Mouse (Mus musculus) C2C12 (cell line): Measurements from ENCODE around the gene Ppp3r1. TPM values are rescaled to one million over a fixed set of nuclear protein-coding genes. Genes with fewer than 3 reads are reported as not detected.
"Not testable (repeated sequence)": the region's sequence is repeated elsewhere in the genome, so short reads cannot be mapped to it uniquely, and the experiment has no call there.

ENCODE experiments used
- H3K27me3 ChIP-seq: one replicate; pipeline ENCODE4 v1.6.1; 2011; ENCODE audit not compliant: control insufficient read depth, insufficient read depth, insufficient read length
- H3K36me3 ChIP-seq: one replicate; pipeline ENCODE4 v1.6.1; 2011; ENCODE audit not compliant: control insufficient read depth, insufficient read depth
- H3K4me3 ChIP-seq: one replicate; pipeline ENCODE4 v1.5.1; 2011; ENCODE audit warnings: mild to moderate bottlenecking, control low read depth; ENCODE audit not compliant: poor library complexity, insufficient read depth, severe bottlenecking
- H3K79me2 ChIP-seq: one replicate; pipeline ENCODE4 v1.6.1; 2011; ENCODE audit not compliant: control insufficient read depth, insufficient read depth
- H3K79me3 ChIP-seq: one replicate; pipeline ENCODE4 v1.6.1; 2011; ENCODE audit warnings: low read depth, control low read depth
- H3ac ChIP-seq: one replicate; pipeline ENCODE3; 2011; ENCODE audit warnings: low read depth; ENCODE audit not compliant: control insufficient read depth, insufficient read length
- CEBPB ChIP-seq: IDR thresholded peaks from one replicate; pipeline ENCODE4 v1.6.1; 2011; ENCODE audit warnings: low read depth, mild to moderate bottlenecking, control low read depth, moderate library complexity
- CTCF ChIP-seq: IDR thresholded peaks from one replicate; pipeline ENCODE4 v1.5.1; 2011; ENCODE audit not compliant: control insufficient read depth, insufficient read depth, insufficient read length
- FOSL1 ChIP-seq: IDR thresholded peaks from one replicate; pipeline ENCODE4 v1.8.0; 2011; ENCODE audit warnings: mild to moderate bottlenecking, low read length; ENCODE audit not compliant: poor library complexity, insufficient read depth, severe bottlenecking
- MAX ChIP-seq: IDR thresholded peaks from one replicate; pipeline ENCODE4 v1.6.1; 2011; ENCODE audit warnings: mild to moderate bottlenecking, control low read depth
- MYOD1 ChIP-seq: IDR thresholded peaks from one replicate; pipeline ENCODE4 v1.6.1; 2011; ENCODE audit warnings: low read depth; ENCODE audit not compliant: control insufficient read depth, insufficient read length
- MYOG ChIP-seq: IDR thresholded peaks from one replicate; pipeline ENCODE4 v1.6.1; 2011; ENCODE audit not compliant: control insufficient read depth, insufficient read length; ENCODE audit errors: extremely low read depth
- USF1 ChIP-seq: IDR thresholded peaks from one replicate; pipeline ENCODE4 v1.6.1; 2011; ENCODE audit warnings: low read depth, mild to moderate bottlenecking, control low read depth, moderate library complexity
- polyA plus RNA-seq: library from polyadenylated mRNA; unstranded; fragments of >200 nt; fragmentation: generic; extraction: Trizol; gene quantifications from one replicate; pipeline ENCODE4 v1.2.1, GENCODE M21; 2012; ENCODE audit warnings: missing spikeins

Gene Ppp3r1
- polyA plus RNA-seq, 1 experiment = 34.6 TPM

DNA sequence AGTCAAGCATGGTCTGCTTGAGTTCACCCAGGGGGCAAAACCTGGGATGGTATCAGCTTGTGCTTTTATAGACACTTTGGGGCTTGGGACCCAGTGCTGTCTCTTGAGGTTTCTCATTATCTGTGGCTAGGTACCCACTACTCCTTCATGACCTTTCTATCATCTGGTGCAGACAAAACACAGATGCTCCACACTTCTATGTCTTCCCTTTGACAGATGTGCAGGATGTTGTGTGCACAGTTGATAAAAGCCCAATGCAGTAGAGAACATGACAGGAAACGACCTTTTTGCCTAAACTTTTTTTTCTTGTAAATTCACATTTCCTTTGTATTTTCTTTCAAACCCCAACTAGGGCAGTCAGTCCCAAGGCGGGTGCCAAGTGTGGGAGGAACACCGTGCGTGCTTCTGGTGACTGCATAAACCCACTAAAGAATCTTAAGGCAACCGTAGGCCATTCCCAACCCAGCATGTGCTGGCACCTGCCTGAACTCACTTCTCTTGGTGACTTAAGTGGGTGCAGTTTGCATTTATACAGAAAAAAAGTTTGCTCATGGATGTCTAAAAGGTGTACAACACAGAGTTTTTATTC, 77.5 kb downstream of the Ppp3r1 start:
- H3K79me2 ChIP-seq = no peaks in the 10 kb centered on the region
- H3K79me3 ChIP-seq = no peaks in the 10 kb centered on the region
- no peak overlapping the region for H3ac ChIP-seq
- TF ChIP-seq CEBPB (no peak), USF1 (no peak), CTCF (no peak), MYOG (no peak), MYOD1 (no peak), MAX (no peak), FOSL1 (no peak)
- H3K4me3 ChIP-seq = no peak overlapping the region
- peaks cover 9% of the 10 kb centered on the region for H3K36me3 ChIP-seq
- H3K27me3 ChIP-seq = no peaks in the 10 kb centered on the region

DNA sequence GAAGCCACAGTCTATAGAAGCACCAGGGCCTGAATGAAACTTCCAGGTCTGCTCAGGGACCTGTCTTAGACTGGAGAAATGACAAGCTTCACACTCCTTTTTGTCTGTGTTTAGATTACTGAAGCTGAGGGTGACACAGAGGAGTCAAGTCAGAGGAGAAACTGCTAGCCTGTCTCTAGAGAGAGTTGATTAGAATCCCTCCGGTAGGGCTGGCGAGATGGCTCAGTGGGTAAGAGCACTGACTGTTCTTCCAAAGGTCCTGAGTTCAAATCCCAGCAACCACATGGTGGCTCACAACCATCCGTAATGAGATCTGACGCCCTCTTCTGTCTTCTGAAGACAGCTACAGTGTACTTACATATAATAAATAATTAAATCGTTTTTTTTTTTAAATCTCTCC, 79.5 kb downstream of the Ppp3r1 start:
- H3ac ChIP-seq, H3K79me2 ChIP-seq, H3K27me3 ChIP-seq, H3K4me3 ChIP-seq, H3K36me3 ChIP-seq, H3K79me3 ChIP-seq: not testable (repeated sequence)

DNA sequence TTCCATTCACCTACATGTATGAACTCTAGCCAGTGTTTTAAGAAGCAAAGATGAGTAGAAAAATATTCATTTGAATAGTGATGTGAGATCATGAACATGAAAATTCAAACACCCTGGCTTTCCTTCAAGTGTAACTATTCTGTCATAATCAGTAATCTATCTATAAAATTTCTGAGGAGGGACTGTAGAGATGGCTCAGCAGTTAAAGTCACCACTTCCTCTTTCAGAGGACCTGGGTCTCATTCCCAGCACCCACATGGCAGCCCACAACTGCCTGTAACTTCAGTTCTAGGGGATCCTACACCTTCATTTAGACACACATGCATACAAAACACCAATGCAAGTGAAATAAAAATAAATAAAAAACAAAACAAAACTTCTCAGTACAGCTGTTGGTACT, 89.7 kb downstream of the Ppp3r1 start:
- Histone ChIP-seq H3ac (no peak overlapping the region), H3K36me3 (no peaks in the 10 kb centered on the region)

More for the DNA sequence above, 89.7 kb downstream of the Ppp3r1 start:
- Histone ChIP-seq H3K79me3 (no peaks in the 10 kb centered on the region), H3K79me2 (no peaks in the 10 kb centered on the region), H3K27me3 (no peaks in the 10 kb centered on the region), H3K4me3 (no peak overlapping the region)
- TF ChIP-seq USF1 (no peak), MYOG (no peak), MAX (no peak), CTCF (no peak), FOSL1 (no peak), MYOD1 (no peak), CEBPB (no peak)

Other genes starting within 250 kb of the Ppp3r1 start
- 0.69 TPM for gene Fbxo48, start 207.9 kb upstream of the Ppp3r1 start, polyA plus RNA-seq
- gene Cnrip1, start 107.7 kb upstream of the Ppp3r1 start, polyA plus RNA-seq = 0.28 TPM
- gene Plek, start 106.9 kb upstream of the Ppp3r1 start, polyA plus RNA-seq = 0.36 TPM
- gene Wdr92, start 22.8 kb downstream of the Ppp3r1 start, polyA plus RNA-seq = 13.6 TPM
- 48.5 TPM for gene Pno1, start 52.3 kb downstream of the Ppp3r1 start, polyA plus RNA-seq
- 13.9 TPM for gene C1d, start 98.3 kb downstream of the Ppp3r1 start, polyA plus RNA-seq